Mouse (Mus musculus) embryo, embryonic 10.5 days (tissue): ENCODE data around the gene Lao1.
"Not testable (repeated sequence)": the region's sequence is repeated elsewhere in the genome, so short reads cannot be mapped to it uniquely, and the experiment has no call there.

Experiments
- DNase-seq: peaks from one replicate; pipeline ENCODE4 v3.0.0-alpha.2; 2015; ENCODE audit warnings: low spot score

Lao1 gene

GRCm38 (mm10) chr4:118961141-118961628 lies at the start of gene Lao1:
Lao1 (plus strand) TSS chr4:118961578.
- DNase-seq, result no peak

- not testable (repeated sequence) for DNase-seq
These were observed 44.0 kb upstream of the Lao1 start, which contains the start of gene Olfr1329 for GRCm38 (mm10) chr4:118917365-118917764. Olfr1329 (minus strand) TSS chr4:118917465.

GRCm38 (mm10) chr4:118931326-118931725 lies 30.1 kb upstream of the Lao1 start:
- DNase-seq, result not testable (repeated sequence)

GRCm38 (mm10) chr4:118938512-118938911 lies 22.9 kb upstream of the Lao1 start, which contains the start of gene Olfr1328:
Olfr1328 (minus strand) TSS chr4:118938612.
- no peak for DNase-seq

GRCm38 (mm10) chr4:118958812-118959211 lies 2.6 kb upstream of the Lao1 start:
- no peak for DNase-seq

GRCm38 (mm10) chr4:118967711-118968110 lies 6.3 kb downstream of the Lao1 start:
- no peak for DNase-seq

- no peak for DNase-seq
These were observed 11.9 kb downstream of the Lao1 start for GRCm38 (mm10) chr4:118973281-118973680.

GRCm38 (mm10) chr4:118985291-118985690 lies 23.9 kb downstream of the Lao1 start:
- no peak for DNase-seq

GRCm38 (mm10) chr4:118988535-118988934 lies 27.2 kb downstream of the Lao1 start:
- DNase-seq, result peak; percentile 72

- no peak for DNase-seq
These were observed 28.0 kb downstream of the Lao1 start for GRCm38 (mm10) chr4:118989331-118989730.

- peak; percentile 76 for DNase-seq
These were observed 30.4 kb downstream of the Lao1 start for GRCm38 (mm10) chr4:118991797-118992196.

- DNase-seq, result no peak
These were observed 35.8 kb downstream of the Lao1 start for GRCm38 (mm10) chr4:118997127-118997542.

GRCm38 (mm10) chr4:118999691-119000486 lies 38.5 kb downstream of the Lao1 start:
- DNase-seq, result no peak

GRCm38 (mm10) chr4:119001696-119002095 lies 40.3 kb downstream of the Lao1 start:
- DNase-seq, result no peak

- DNase-seq, result no peak
These were observed 41.1 kb downstream of the Lao1 start for GRCm38 (mm10) chr4:119002512-119002911.

- DNase-seq, result peak; percentile 66
These were observed 42.8 kb downstream of the Lao1 start for GRCm38 (mm10) chr4:119004178-119004577.

- DNase-seq, result peak; percentile 95
These were observed 43.4 kb downstream of the Lao1 start for GRCm38 (mm10) chr4:119004613-119005339.

GRCm38 (mm10) chr4:119007602-119008001 lies 46.2 kb downstream of the Lao1 start:
- no peak for DNase-seq

- DNase-seq, result peak; percentile 33
These were observed 47.1 kb downstream of the Lao1 start for GRCm38 (mm10) chr4:119008476-119008875.

- DNase-seq, result no peak
These were observed 48.4 kb downstream of the Lao1 start for GRCm38 (mm10) chr4:119009814-119010213.

- DNase-seq, result no peak
These were observed 49.8 kb downstream of the Lao1 start for GRCm38 (mm10) chr4:119011050-119011680.

- DNase-seq, result no peak
These were observed 51.7 kb downstream of the Lao1 start for GRCm38 (mm10) chr4:119013031-119013430.
